Mouse (Mus musculus) mouse trophoblast stem cell (cell line): Measurements from ENCODE around the gene Rnf38.

Source experiments
- in situ Hi-C, 2 experiments: fragments of 300-500 bp; cut with MseI, MboI; formaldehyde crosslinking; loops; 2 replicates in 1 of 2; 3 replicates in 1 of 2; pipeline ENCODE4 v1.15.1; 2025

The Rnf38 gene

DNA sequence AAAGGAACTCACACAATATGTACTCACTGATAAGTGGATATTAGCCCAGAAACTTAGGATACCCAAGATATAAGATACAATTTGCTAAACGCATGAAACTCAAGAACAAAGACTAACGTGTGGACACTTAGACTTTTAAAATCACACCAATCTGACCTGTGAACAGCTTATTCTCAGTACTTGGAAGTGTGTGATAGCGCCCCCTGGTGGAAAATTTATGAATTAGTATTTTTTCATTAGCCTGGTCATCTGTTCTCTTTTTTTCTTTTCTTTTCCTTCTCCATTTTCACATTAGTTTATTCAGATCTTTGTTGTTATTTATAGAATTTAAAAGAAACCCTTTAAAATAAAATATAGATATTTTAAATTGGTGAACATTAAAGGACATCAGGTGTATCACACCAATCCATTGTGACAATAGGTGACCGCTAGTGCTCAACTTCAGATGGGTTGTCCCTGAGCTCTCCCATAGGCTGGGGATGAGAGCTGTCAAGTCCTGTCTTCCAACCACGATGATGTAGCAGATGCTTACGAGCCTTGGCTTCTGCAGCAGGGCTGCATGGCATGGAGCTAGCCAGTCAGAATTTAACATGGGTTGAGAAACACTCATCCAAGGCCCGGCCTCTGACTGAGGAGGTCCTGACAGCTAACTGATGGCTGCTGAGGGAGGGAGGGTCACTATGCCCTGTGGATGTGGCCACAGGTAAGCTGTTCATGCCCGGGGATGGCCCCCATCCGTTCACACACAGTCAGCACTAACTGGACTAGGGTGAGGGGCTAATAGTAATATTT lies 114.0 kb downstream of the Rnf38 start:
- in situ Hi-C loops, result no loop called here

DNA sequence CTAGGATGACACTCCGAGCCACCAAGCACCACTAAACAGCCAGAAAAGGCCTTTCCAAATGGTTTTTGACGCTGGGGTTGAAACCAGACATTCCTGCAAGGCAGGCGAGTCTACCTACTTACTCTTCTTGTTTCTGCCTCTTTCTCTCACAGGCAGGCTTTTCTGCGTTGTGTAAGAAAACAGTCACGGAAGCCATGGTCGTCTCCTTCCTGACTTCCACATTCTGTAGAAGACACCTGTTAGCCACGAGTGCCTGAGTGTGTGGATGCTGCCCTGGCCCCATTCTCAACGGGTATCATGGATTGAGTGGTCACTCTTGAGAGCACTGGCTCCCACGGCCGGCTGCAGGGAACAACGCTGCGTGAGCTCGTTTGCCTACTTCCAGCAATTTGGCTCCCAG lies 118.5 kb downstream of the Rnf38 start:
- in situ Hi-C loops, result no loop called here

- in situ Hi-C loops, result loop anchor here (5.0 kb wide), 2 partner anchors 41 to 46 kb away; no protein-coding TSS in a partner anchor
Measured at GRCm38 (mm10) chr4:44113393-44114138, 120.0 kb downstream of the Rnf38 start.

- in situ Hi-C loops, result loop anchor here (5.0 kb wide), 2 partner anchors 40 to 45 kb away; no protein-coding TSS in a partner anchor
Measured at GRCm38 (mm10) chr4:44112741-44113140, 120.8 kb downstream of the Rnf38 start.

DNA sequence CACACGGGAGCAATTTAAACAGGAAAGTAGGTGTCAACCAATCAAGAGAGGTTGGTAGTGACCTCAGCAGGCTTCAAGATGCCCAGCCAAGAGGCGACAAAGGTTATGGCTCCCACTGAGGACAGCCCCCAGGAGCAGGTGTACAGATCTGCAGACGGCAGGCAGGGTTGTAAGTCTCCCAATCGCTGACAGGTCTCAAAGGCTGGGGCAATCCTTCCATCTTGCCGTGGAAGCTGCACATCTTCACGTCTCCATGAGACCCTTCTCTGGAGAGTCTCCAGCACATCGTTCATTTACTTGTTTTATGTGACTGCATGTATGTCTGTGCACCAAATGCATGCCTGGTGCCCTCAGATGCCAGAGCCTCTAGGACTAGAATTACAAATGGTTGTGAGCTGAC lies 122.8 kb downstream of the Rnf38 start:
- in situ Hi-C loops, result loop anchor here (5.0 kb wide), 2 partner anchors 38 to 43 kb away; no protein-coding TSS in a partner anchor

DNA sequence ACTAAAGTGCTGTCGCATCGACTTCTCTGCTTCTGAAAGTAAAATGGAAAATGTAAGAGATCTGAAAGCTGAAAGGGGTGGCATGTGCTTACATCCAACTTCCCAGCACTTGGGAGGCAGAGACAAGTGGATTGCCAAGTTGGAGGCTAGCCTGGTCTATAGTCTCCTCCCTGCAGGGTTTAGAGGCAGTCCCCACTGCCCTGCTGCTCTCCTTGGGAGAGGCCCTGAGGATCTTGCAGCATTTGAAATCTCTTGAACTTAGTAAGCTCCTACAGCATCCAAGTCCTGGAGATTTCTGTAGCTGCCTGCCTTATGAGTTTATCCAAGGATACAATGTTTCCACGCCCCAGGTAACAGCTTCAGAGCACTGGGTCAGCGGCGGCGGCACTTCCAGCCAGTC lies 125.3 kb downstream of the Rnf38 start:
- in situ Hi-C loops, result no loop called here

DNA sequence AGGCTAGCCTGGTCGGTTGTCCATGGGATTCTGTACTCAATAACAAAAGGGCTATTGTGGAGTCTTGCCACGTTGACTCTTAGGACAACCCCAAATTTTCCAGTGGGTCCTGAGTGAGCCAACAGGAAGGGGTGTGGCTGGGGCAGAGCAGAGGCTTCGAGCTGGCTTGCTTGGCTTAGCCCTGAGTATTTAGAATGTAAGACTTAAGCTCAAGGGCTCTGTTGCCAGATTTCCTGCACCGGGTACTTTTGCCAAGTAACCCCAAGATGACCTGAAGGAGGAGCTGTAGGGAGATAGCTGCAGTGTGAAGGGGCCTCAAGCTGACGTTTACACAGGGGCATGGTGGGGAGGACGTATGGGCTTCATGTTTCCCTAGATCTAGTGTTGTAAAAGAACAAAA lies 126.2 kb downstream of the Rnf38 start:
- in situ Hi-C loops, result no loop called here

DNA sequence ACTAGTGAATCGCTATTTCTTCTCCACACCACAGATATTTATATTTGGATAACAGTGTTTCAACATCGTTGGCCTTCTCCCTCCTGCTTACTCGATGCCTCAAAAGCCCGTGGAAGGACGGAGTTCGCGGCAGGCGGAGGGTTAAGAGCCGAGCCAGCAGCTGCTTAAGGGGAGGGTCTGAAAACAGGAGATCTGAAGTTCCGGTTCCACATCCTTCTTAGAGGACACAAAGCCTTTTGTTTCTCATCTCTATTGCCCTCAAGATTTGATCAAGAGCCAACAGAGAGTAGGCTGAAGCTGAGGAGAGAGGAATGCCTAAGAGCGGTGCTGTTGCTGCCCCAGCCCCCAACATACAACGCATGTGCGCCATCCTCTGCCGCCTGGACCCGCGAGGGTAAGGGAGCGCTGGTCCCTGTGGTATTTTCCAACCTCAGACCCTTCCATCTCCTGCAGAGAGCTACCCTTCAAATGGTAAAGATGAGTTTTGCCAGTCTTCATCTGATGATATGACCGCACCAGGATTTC lies 127.2 kb downstream of the Rnf38 start:
- in situ Hi-C loops, result no loop called here

- in situ Hi-C loops, result no loop called here
Measured at GRCm38 (mm10) chr4:44104195-44104917, 129.2 kb downstream of the Rnf38 start.

- in situ Hi-C loops, result no loop called here
Measured at GRCm38 (mm10) chr4:44103620-44104019, 130.0 kb downstream of the Rnf38 start.

DNA sequence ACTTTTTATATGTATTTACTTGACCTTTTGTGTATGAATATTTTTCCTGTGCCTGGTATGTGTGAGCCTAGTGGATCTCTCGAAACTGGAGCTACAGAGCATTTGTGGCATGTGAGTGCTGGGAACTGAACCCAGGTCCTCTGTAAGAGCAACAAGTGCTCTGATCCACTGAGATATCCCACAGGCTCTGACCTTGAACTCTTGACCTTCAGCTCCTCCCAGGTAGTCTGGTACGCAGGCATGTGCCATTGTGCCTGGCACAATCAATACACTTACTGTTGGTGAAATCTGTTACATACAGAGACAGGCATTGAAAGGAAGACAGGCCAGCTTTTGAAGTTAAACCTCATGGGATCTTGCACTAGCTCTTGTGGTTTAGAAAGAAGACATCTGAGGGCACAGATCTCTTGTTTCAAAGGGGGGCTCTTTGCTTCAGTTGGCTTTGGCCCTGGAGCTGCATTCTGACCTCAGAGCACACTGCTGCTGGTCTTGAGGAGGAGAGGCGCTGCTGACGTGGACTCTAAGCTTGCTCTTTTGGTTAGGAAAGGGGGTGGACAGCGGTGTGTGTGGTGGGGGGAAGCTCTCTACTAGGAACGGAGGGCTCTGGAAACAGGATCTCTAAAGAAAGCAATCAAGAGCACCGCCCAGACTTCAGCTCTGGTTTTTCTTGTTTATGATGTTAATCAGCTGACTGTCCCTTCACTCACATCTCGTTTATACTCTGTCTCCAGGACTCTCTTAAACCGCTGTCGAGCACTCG lies 135.8 kb downstream of the Rnf38 start:
- in situ Hi-C loops, result no loop called here

DNA sequence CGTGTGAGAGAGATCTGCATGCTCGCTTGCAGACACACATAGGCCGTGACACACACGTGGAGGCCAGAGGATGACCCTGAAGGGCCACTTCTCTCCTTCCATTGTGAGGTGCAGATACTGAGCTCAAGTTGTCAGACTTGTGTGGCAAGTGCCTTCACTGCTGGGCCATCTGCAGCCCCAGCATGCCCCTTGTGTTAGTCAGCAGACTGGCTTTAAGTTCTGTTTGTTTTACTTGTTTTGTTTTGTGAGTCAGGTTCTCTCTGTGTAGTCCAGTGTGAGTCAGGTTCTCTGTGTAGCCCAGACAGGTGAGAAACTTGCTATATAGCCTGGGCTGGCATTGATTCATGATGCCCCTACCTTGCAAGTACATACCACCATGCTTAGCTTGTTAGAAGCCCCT lies 139.1 kb downstream of the Rnf38 start:
- in situ Hi-C loops, result no loop called here

GRCm38 (mm10) chr4:44092359-44092758 lies 141.2 kb downstream of the Rnf38 start:
- in situ Hi-C loops, result no loop called here

- in situ Hi-C loops, result no loop called here
Measured at GRCm38 (mm10) chr4:44085566-44085965, 148.0 kb downstream of the Rnf38 start.

GRCm38 (mm10) chr4:44084602-44085325 lies 148.8 kb downstream of the Rnf38 start:
- in situ Hi-C loops, result no loop called here

DNA sequence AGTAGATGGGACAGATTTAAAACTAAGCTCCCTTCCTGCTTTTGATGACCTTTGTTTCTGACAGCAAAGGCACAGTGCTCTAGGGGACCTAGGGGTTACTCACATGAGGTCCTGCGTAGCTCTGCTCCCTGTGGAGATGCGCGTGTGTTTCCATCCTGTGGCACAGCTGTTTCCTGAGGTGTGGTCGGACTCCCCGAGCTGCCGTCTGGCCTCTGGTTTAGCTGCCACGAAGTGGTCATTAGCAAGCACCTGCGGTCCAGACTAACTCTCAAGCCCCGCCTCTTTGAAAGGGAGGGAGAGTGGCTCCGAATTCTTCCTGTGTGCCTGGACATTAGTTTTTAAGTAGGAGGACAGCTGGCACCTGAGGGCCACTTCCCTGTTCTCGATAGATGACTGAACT lies 149.6 kb downstream of the Rnf38 start, which contains the start of gene Gne:
Gene Gne, minus strand, starts transcription at position 233 of the 400 bp plus-strand sequence.
- in situ Hi-C loops, result no loop called here

- in situ Hi-C loops, result no loop called here
Measured at GRCm38 (mm10) chr4:44078358-44078933, 155.1 kb downstream of the Rnf38 start.
